Mouse (Mus musculus): ENCODE data around the gene Gata2.

DNA sequence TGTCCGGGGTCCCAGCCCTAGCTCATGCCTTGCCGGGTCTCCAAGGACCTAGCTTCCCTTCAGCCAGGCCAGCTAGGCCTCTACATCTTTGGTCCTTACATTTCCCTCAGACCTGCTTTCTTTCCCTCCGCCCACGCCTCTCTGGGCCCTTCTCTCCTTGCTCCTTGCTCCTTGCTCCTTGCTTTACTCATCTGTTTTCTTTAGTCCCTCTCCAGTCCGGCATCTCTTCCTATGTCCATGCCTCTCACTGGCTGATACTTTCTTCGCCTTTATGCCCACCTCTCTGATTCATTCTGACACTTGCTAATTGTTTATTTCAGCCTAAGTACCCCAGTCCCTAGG lies 2.7 kb upstream of the Gata2 start:
- TF ChIP-seq POLR2A (IDR thresholded peaks at IDR 0.05; ENCODE audit: control insufficient read depth, extremely low read depth, insufficient read depth, low read length, poor library complexity) (no peak), CTCF (IDR thresholded peaks at IDR 0.05; ENCODE audit: borderline replicate concordance, control insufficient read depth, extremely low read depth, insufficient read depth, low read length, poor library complexity) (no peak)
